In the genomic region with DNA sequence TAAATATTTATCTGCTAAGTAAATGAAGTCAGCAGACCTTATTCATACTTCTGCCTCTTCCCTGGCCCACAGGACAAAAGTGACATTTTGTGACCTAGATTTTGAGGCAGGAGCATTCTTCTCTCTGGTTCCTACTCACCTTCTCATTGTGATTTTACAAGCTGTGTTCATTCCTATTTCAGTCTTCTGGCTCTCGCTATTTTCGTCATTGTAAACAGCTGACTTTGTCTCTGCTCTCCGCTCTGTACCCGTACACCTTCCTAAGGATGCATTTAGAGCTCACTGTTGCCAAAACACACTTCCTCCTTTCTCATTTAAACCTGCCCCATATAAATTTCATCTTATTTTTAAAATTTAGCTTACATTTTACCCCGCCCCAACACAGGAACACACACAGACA, we compare ENCODE assay signal across 26 mouse cellular contexts.
"Had no signal": no experiment of that assay in that cellular context is flagged by ENCODE, and none has a peak within 500 bp of the region (broad histone marks: within the 10 kb centered on the region; RNA-seq: fewer than 3 reads in every experiment).

No protein-coding gene starts in this region.

- H3K27ac ChIP-seq: heart, adult 2 months; heart, embryonic 13.5 days; heart, embryonic 15.5 days; hindbrain, embryonic 13.5 days; hindbrain, embryonic 15.5 days; hindbrain, postnatal 0 days; kidney, embryonic 15.5 days; layer of hippocampus, adult 2 months; limb, embryonic 10.5 days; limb, embryonic 12.5 days; liver, embryonic 13.5 days; liver, embryonic 15.5 days had no signal

- H3K4me2 ChIP-seq: heart, embryonic 11.5 days; heart, embryonic 13.5 days; heart, embryonic 15.5 days; hindbrain, embryonic 13.5 days; hindbrain, embryonic 15.5 days; kidney, embryonic 15.5 days; limb, embryonic 12.5 days; liver, embryonic 11.5 days; liver, embryonic 13.5 days; liver, embryonic 15.5 days had no signal

- ATAC-seq: hindbrain, postnatal 0 days; intestine, embryonic 16.5 days had no signal

- H3K9ac ChIP-seq: heart, embryonic 13.5 days; heart, embryonic 15.5 days; hindbrain, embryonic 13.5 days; hindbrain, embryonic 15.5 days; kidney, embryonic 15.5 days; limb, embryonic 12.5 days; liver, embryonic 13.5 days; liver, embryonic 15.5 days had no signal

- H3K4me1 ChIP-seq: kidney, embryonic 15.5 days; limb, embryonic 10.5 days; limb, embryonic 12.5 days had no signal

- H3K27me3 ChIP-seq: heart, embryonic 13.5 days; heart, embryonic 15.5 days; hindbrain, embryonic 13.5 days; hindbrain, embryonic 15.5 days; kidney, embryonic 15.5 days; limb, embryonic 12.5 days; liver, embryonic 13.5 days; liver, embryonic 15.5 days had no signal

- H3K9me3 ChIP-seq: heart, embryonic 13.5 days; heart, embryonic 15.5 days; hindbrain, embryonic 13.5 days; hindbrain, embryonic 15.5 days; kidney, embryonic 15.5 days; limb, embryonic 10.5 days; limb, embryonic 12.5 days; liver, embryonic 13.5 days; liver, embryonic 15.5 days had no signal

- DNase-seq: gastrocnemius, postnatal 14 days; gastrocnemius, postnatal 36 days; heart, adult 11 months; heart, adult 2 months; heart, postnatal 10 days; kidney, adult 11 months; kidney, adult 2 months; kidney, adult 9 months; kidney, postnatal 10 days; kidney, postnatal 25 days; kidney, postnatal 4 days; liver; liver, embryonic 13.5 days had no signal

- H3K36me3 ChIP-seq: heart, embryonic 13.5 days; heart, embryonic 15.5 days; hindbrain, embryonic 13.5 days; hindbrain, embryonic 15.5 days; kidney, embryonic 15.5 days; limb, embryonic 10.5 days; limb, embryonic 12.5 days; liver, embryonic 13.5 days; liver, embryonic 15.5 days had no signal

- H3K4me3 ChIP-seq: heart, adult 2 months; heart, embryonic 13.5 days; heart, embryonic 15.5 days; hindbrain, embryonic 13.5 days; hindbrain, embryonic 15.5 days; kidney, embryonic 15.5 days; layer of hippocampus, adult 2 months; limb, embryonic 10.5 days; limb, embryonic 12.5 days; liver, embryonic 13.5 days; liver, embryonic 15.5 days had no signal
